Mouse (Mus musculus) bone marrow, adult 2 months (tissue): Measurements from ENCODE around the gene Gm14326.
"Not testable (repeated sequence)": the region's sequence is repeated elsewhere in the genome, so short reads cannot be mapped to it uniquely, and the experiment has no call there.

ENCODE experiments used
- CTCF ChIP-seq: fragments of 200-500 bp; IDR thresholded peaks from 2 replicates; pipeline ENCODE4 v1.5.1; 2011; ENCODE audit warnings: low read length, control low read depth; ENCODE audit not compliant: control insufficient read depth, insufficient read depth
- POLR2A ChIP-seq: fragments of 200-500 bp; IDR thresholded peaks from 2 replicates; pipeline ENCODE4 v1.6.1; 2011; ENCODE audit warnings: low read depth, mild to moderate bottlenecking, control low read depth, low read length, borderline replicate concordance; ENCODE audit not compliant: control insufficient read depth

DNA sequence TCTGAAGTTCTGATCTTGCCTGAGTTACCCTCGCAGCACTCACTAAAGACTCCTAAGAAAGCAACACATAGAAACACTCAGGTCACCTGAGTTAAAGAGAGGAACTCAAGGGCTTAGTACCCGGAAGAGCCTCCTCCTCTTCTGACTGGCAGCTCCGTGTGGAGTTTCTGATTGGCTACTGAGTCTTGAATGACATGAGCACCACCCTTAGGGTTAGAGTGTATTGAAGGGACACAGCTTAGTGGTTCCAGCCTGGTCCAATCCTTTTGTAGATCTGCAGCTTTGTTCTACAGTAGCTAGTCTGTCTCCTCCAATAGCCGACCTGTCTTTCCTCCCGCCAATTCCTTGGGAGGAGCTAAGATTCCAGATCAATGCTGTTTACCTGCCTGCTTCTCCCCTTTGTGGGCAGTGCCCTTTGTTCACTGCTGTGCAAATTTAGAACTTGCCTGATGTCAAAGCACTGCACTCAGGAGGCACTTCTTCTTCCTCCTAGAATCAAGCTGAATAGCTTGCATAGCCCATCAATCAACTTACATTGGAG lies 31.5 kb downstream of the Gm14326 start, which contains the start of gene Zfp972:
- not testable (repeated sequence) for TF ChIP-seq CTCF, POLR2A
